Mouse (Mus musculus): ENCODE measurements around the gene Tmem108. TPM values are rescaled to one million over a fixed set of nuclear protein-coding genes. Genes with fewer than 3 reads are reported as not detected.

The Tmem108 gene
- polyA plus RNA-seq, 1 experiment from 2014 or later = 5.5 TPM

- no peak for ATAC-seq (replicated peaks; ENCODE audit: low FRiP score, low read depth)
- no peak for DNase-seq (ENCODE audit: low spot score)
- TF ChIP-seq CTCF (IDR thresholded peaks at IDR 0.05; ENCODE audit: low read depth) = no peak
- Histone ChIP-seq H3K4me1 (replicated peaks; ENCODE audit: insufficient read depth, low read length) (no peaks in the 10 kb centered on the region), H3K27ac (no peak overlapping the region), H3K9ac (ENCODE audit: low read depth, low read length) (no peak overlapping the region), H3K4me3 (replicated peaks; ENCODE audit: low read depth, low read length) (no peak overlapping the region), H3K9me3 (replicated peaks; ENCODE audit: low read length) (no peaks in the 10 kb centered on the region), H3K36me3 (ENCODE audit: insufficient read depth, low read length) (no peaks in the 10 kb centered on the region), H3K27me3 (ENCODE audit: insufficient read depth, low read length) (no peaks in the 10 kb centered on the region), H3K4me2 (ENCODE audit: low read length) (no peak overlapping the region)
- WGBS = 84% methylated on average over 16 of the region's 16 CpGs
Measured at GRCm38 (mm10) chr9:103726751-103727462, 34.7 kb downstream of the Tmem108 start.

GRCm38 (mm10) chr9:103725497-103725896 is 36.1 kb downstream of the Tmem108 start:
- Histone ChIP-seq H3K27me3 (ENCODE audit: insufficient read depth, low read length) (no peaks in the 10 kb centered on the region), H3K27ac (no peak overlapping the region), H3K9me3 (replicated peaks; ENCODE audit: low read length) (no peaks in the 10 kb centered on the region), H3K4me2 (ENCODE audit: low read length) (no peak overlapping the region), H3K36me3 (ENCODE audit: insufficient read depth, low read length) (no peaks in the 10 kb centered on the region), H3K4me1 (replicated peaks; ENCODE audit: insufficient read depth, low read length) (no peaks in the 10 kb centered on the region), H3K4me3 (replicated peaks; ENCODE audit: low read depth, low read length) (no peak overlapping the region), H3K9ac (ENCODE audit: low read depth, low read length) (no peak overlapping the region)
- no peak for ATAC-seq (replicated peaks; ENCODE audit: low FRiP score, low read depth)
- TF ChIP-seq CTCF (IDR thresholded peaks at IDR 0.05; ENCODE audit: low read depth) = no peak; the same call in 1 of the 2 replicates
- no peak for DNase-seq (ENCODE audit: low spot score)
- 73% methylated on average over 7 of the region's 7 CpGs for WGBS

GRCm38 (mm10) chr9:103721486-103721885 is 40.2 kb downstream of the Tmem108 start:
- no peaks in the 10 kb centered on the region for H3K9me3 ChIP-seq (replicated peaks; ENCODE audit: low read length)
- H3K36me3 ChIP-seq (ENCODE audit: insufficient read depth, low read length) = no peaks in the 10 kb centered on the region
- no peak overlapping the region for H3K4me2 ChIP-seq (ENCODE audit: low read length)
- no peak overlapping the region for H3K4me3 ChIP-seq (replicated peaks; ENCODE audit: low read depth, low read length)
- H3K4me1 ChIP-seq (replicated peaks; ENCODE audit: insufficient read depth, low read length) = no peaks in the 10 kb centered on the region
- TF ChIP-seq CTCF (IDR thresholded peaks at IDR 0.05; ENCODE audit: low read depth) = no peak
- no peak overlapping the region for H3K9ac ChIP-seq (ENCODE audit: low read depth, low read length)
- no peak for ATAC-seq (replicated peaks; ENCODE audit: low FRiP score, low read depth)
- 80% methylated on average over 3 of the region's 3 CpGs for WGBS
- no peak overlapping the region for H3K27ac ChIP-seq
- no peak for DNase-seq (ENCODE audit: low spot score)
- H3K27me3 ChIP-seq (ENCODE audit: insufficient read depth, low read length) = no peaks in the 10 kb centered on the region

GRCm38 (mm10) chr9:103721081-103721480 is 40.6 kb downstream of the Tmem108 start:
- Histone ChIP-seq H3K27me3 (ENCODE audit: insufficient read depth, low read length) (no peaks in the 10 kb centered on the region), H3K36me3 (ENCODE audit: insufficient read depth, low read length) (no peaks in the 10 kb centered on the region), H3K4me2 (ENCODE audit: low read length) (no peak overlapping the region), H3K27ac (no peak overlapping the region), H3K9me3 (replicated peaks; ENCODE audit: low read length) (no peaks in the 10 kb centered on the region), H3K4me1 (replicated peaks; ENCODE audit: insufficient read depth, low read length) (no peaks in the 10 kb centered on the region), H3K4me3 (replicated peaks; ENCODE audit: low read depth, low read length) (no peak overlapping the region), H3K9ac (ENCODE audit: low read depth, low read length) (no peak overlapping the region)
- no peak for DNase-seq (ENCODE audit: low spot score)
- ATAC-seq (replicated peaks; ENCODE audit: low FRiP score, low read depth) = no peak
- 65% methylated on average over 8 of the region's 8 CpGs for WGBS
- TF ChIP-seq CTCF (IDR thresholded peaks at IDR 0.05; ENCODE audit: low read depth) = no peak

GRCm38 (mm10) chr9:103720021-103720420 is 41.6 kb downstream of the Tmem108 start:
- Histone ChIP-seq H3K27ac (no peak overlapping the region), H3K9me3 (replicated peaks; ENCODE audit: low read length) (no peaks in the 10 kb centered on the region), H3K36me3 (ENCODE audit: insufficient read depth, low read length) (no peaks in the 10 kb centered on the region), H3K4me2 (ENCODE audit: low read length) (no peak overlapping the region), H3K4me3 (replicated peaks; ENCODE audit: low read depth, low read length) (no peak overlapping the region), H3K9ac (ENCODE audit: low read depth, low read length) (no peak overlapping the region), H3K4me1 (replicated peaks; ENCODE audit: insufficient read depth, low read length) (no peaks in the 10 kb centered on the region), H3K27me3 (ENCODE audit: insufficient read depth, low read length) (no peaks in the 10 kb centered on the region)
- WGBS = 90% methylated on average over 11 of the region's 11 CpGs
- no peak for TF ChIP-seq CTCF (IDR thresholded peaks at IDR 0.05; ENCODE audit: low read depth)
- DNase-seq (ENCODE audit: low spot score) = no peak
- ATAC-seq (replicated peaks; ENCODE audit: low FRiP score, low read depth) = no peak

- no peak for TF ChIP-seq CTCF (IDR thresholded peaks at IDR 0.05; ENCODE audit: low read depth)
- WGBS = 95% methylated on average over 13 of the region's 13 CpGs
- no peaks in the 10 kb centered on the region for H3K27me3 ChIP-seq (ENCODE audit: insufficient read depth, low read length)
Measured at GRCm38 (mm10) chr9:103716002-103716401, 45.6 kb downstream of the Tmem108 start.

GRCm38 (mm10) chr9:103715352-103715751 is 46.3 kb downstream of the Tmem108 start:
- no peak overlapping the region for H3K9ac ChIP-seq (ENCODE audit: low read depth, low read length)
- no peaks in the 10 kb centered on the region for H3K36me3 ChIP-seq (ENCODE audit: insufficient read depth, low read length)
- H3K9me3 ChIP-seq (replicated peaks; ENCODE audit: low read length) = no peaks in the 10 kb centered on the region
- H3K27me3 ChIP-seq (ENCODE audit: insufficient read depth, low read length) = no peaks in the 10 kb centered on the region
- no peak for TF ChIP-seq CTCF (IDR thresholded peaks at IDR 0.05; ENCODE audit: low read depth)
- DNase-seq (ENCODE audit: low spot score) (no peak), ATAC-seq (replicated peaks; ENCODE audit: low FRiP score, low read depth) (no peak)
- 91% methylated on average over 4 of the region's 4 CpGs for WGBS
- no peak overlapping the region for H3K27ac ChIP-seq
- no peaks in the 10 kb centered on the region for H3K4me1 ChIP-seq (replicated peaks; ENCODE audit: insufficient read depth, low read length)
- no peak overlapping the region for H3K4me2 ChIP-seq (ENCODE audit: low read length)
- H3K4me3 ChIP-seq (replicated peaks; ENCODE audit: low read depth, low read length) = no peak overlapping the region

More at GRCm38 (mm10) chr9:103716002-103716401, 45.6 kb downstream of the Tmem108 start:
- no peaks in the 10 kb centered on the region for H3K9me3 ChIP-seq (replicated peaks; ENCODE audit: low read length)
- no peak overlapping the region for H3K4me2 ChIP-seq (ENCODE audit: low read length)
- DNase-seq (ENCODE audit: low spot score) (no peak), ATAC-seq (replicated peaks; ENCODE audit: low FRiP score, low read depth) (no peak)
- no peak overlapping the region for H3K9ac ChIP-seq (ENCODE audit: low read depth, low read length)
- no peak overlapping the region for H3K27ac ChIP-seq
- no peak overlapping the region for H3K4me3 ChIP-seq (replicated peaks; ENCODE audit: low read depth, low read length)
- H3K36me3 ChIP-seq (ENCODE audit: insufficient read depth, low read length) = no peaks in the 10 kb centered on the region
- H3K4me1 ChIP-seq (replicated peaks; ENCODE audit: insufficient read depth, low read length) = no peaks in the 10 kb centered on the region

All from kidney, postnatal 0 days (tissue).